Mouse (Mus musculus): ENCODE measurements at regions not wholly inside any gene's neighbourhood (a gene's known extent, or its start where the extent isn't known, plus 50 kb on each side); places are given as distances from the start of the nearest gene placed in this dataset.
"Not testable (repeated sequence)": the region's sequence is repeated elsewhere in the genome, so short reads cannot be mapped to it uniquely, and the experiment has no call there.

DNA sequence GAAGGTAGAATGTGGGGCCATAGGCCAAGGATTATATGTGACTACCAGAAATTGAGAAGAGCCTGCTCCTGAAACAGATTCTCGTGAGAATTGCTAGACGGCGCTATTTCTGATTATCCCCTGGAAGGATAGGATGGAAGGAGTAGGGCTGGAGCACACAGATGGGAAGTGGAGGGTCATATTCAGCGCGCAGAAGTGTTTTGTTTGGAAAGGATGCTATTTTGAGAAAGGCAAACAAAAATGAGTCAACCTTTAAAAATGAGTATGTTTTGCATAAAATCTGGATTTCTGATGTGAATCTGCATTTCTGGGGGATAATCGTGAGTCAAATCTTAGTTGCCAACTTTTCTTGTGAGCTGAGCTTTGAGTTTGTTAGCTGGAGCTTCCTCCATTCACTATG, 58.1 kb upstream of the Fshb start:
- no peak for DNase-seq

- no peak for DNase-seq
Measured at GRCm38 (mm10) chr2:107118711-107119474, 59.4 kb upstream of the Fshb start.

- no peak for DNase-seq
Measured at GRCm38 (mm10) chr2:107119697-107120096, 60.2 kb upstream of the Fshb start.

- DNase-seq = no peak
Measured at GRCm38 (mm10) chr2:107133186-107133585, 73.7 kb upstream of the Fshb start.

GRCm38 (mm10) chr2:107149317-107149716, 89.9 kb upstream of the Fshb start:
- DNase-seq = no peak

DNA sequence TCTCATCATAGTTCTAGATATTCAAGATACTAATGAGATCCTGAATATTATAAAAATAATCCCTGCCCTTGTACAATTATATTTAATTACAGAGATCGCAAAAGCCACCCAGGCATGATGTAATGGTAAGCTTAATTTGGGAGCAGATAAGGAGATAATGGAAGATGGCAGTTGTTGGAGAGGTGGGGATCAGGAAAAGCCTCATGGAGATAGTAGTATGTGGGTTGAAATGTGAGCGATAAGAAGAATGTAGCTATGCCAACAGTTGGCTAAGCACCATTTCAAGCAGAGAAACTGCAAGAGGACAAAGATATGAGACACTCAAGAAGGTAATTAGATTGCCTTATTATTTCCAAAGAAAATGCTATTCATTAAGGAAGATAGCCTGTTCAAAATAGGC, 90.4 kb upstream of the Fshb start:
- no peak for DNase-seq

- DNase-seq = no peak
Measured at GRCm38 (mm10) chr2:107150373-107150772, 90.9 kb upstream of the Fshb start.

- DNase-seq = no peak
Measured at GRCm38 (mm10) chr2:107151878-107152277, 92.4 kb upstream of the Fshb start.

DNA sequence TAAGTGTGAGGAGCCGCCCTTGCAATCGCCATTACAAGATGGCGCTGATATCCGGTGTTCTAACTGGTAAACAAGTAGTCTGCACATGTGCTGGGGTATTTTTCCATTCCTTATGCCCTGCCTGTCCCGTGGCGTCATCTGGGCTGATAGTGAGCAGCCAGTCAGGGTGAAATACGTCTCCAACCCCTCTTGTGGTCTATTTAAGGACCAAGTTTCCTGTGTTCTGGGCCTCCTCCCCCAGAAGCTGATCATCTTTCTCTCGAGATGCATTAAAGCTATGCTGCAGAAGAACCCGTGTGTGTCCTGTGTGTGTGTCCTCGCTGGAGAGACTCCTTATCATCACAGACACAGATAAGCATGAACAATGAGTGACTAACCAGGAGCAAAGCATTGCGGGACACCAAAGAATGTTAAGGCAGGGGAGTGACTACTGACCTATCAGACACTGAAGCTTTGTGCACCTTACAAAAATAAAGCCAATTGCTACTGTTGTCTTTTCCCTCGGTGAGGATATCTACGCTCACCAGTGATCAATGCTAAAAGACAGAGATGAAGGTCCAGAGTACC, 99.5 kb upstream of the Fshb start:
- DNase-seq = not testable (repeated sequence)

DNA sequence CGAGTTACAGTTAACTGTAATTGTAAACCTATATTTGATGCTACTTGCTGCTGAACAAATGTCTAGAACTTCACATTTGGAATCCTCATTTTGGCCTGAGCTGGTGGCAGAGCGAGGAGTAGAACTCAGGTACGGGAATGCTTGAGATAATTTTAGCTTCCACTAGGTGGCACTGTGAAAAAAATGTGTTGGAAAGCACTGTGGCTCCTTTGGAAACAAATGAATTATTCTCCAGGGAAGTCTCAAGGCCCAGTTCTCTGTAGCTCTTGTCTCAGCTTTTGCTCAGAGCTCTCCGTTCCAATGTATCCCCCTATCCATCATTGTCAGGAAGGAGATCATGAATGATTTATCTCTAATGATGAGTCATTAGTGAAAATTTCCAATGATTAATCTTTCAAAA, 114.7 kb upstream of the Kcna4 start:
- no peak for DNase-seq

DNA sequence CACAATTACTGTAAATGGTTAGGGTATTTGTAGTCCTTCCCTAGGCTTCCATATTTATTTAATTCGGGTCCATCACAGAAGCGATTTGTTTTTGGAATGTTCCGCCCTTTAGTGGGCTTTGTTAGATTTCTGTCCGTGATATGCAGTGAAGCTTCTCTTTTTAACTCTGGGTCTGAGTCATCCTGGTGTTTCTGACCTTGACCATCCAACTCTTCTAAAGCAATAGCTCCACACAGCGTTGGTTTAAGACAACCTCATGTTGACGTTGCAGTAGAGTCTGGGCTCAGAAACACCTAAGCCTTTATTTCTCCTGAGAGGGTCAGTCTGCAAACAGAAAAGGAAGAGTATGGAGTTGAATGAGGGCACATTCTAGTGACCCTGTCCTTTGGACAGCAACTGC, 107.4 kb upstream of the Kcna4 start:
- no peak for DNase-seq

DNA sequence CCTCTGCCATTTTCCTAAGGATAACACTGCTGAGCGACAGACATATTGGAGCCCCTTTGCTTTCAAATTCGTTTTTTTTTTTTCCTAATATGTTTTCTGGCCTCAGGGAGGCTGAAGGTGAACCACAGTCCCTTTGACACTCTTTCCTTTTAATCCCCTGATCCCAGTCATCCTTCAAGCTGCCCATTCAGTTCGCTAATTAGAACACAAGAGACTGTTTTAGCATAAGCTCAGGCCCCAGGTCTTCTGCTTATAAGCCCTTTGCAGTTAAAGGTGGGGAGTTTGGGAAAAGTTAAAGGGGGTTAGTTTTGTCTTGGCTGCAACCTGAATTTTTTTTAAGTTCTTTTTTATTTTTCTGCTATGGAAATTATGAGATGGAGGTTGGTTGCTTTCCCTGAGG, 105.6 kb upstream of the Kcna4 start:
- DNase-seq = no peak

GRCm38 (mm10) chr2:107201856-107202473, 88.5 kb upstream of the Kcna4 start:
- DNase-seq = no peak

DNA sequence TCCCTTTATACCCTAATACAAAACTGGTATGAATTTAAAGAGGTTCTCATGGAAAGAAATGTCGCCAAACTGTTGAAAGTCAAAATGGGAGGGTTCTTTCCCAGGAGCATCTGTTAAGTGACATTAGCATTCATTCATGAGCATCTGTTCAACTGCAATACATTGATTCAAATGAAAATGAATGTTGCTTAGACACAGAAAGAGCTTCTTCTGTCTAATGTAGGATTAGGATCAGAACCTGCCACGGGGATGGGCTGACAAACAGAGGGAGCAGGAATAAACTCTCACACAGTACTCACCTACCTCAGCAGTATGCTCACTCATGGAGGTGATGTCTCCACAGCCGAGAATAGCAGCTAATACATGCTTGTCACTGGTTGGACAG, 88.0 kb upstream of the Kcna4 start:
- DNase-seq = no peak

- DNase-seq = no peak
Measured at GRCm38 (mm10) chr2:107221544-107221943, 68.9 kb upstream of the Kcna4 start.

DNA sequence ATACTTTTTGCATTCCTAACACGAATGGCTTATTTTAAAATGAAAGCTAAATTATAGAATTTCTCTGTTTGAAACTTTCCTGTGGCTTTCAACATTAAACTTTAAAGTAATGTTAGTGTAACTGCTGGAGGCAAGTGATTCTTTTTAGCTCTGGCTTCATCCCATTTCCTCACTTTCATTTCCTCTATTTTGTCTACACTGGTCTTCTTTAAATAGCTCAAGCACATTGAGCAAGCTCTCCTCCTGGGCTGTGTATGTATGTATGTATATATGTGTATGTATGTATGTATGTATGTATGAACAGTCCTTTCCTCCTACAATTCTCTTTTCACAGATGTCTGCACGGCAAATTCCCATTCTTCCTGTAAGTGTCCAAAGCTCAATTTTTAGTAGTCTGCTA, 65.8 kb upstream of the Kcna4 start:
- DNase-seq = no peak

- DNase-seq = no peak
Measured at GRCm38 (mm10) chr2:107227486-107227885, 63.0 kb upstream of the Kcna4 start.

- DNase-seq = no peak
Measured at GRCm38 (mm10) chr2:107228287-107228686, 62.2 kb upstream of the Kcna4 start.

GRCm38 (mm10) chr2:107231680-107232079, 58.8 kb upstream of the Kcna4 start:
- peak; percentile 87 for DNase-seq

GRCm38 (mm10) chr2:107232885-107233284, 57.6 kb upstream of the Kcna4 start:
- DNase-seq = no peak
